Mouse (Mus musculus) forebrain, embryonic 13.5 days (tissue): ENCODE measurements around the gene Fbxl2. TPM values are rescaled to one million over a fixed set of nuclear protein-coding genes. Genes with fewer than 3 reads are reported as not detected.

Experiments
- ATAC-seq: fragments of 200-750 bp; cut with Nextera tagmentation; 2 replicates; pipeline ENCODE4 v1.8.0; 2017
- H3K27ac ChIP-seq: fragments of 300-500 bp; sonication (generic); 2 replicates; pipeline ENCODE4 v1.5.1; 2015; ENCODE audit warnings: inconsistent platforms, mild to moderate bottlenecking, moderate library complexity
- H3K27me3 ChIP-seq: fragments of 300-500 bp; sonication (generic); 2 replicates; pipeline ENCODE4 v1.6.1; 2015; ENCODE audit warnings: mild to moderate bottlenecking, inconsistent platforms
- H3K36me3 ChIP-seq: fragments of 300-500 bp; sonication (generic); 2 replicates; pipeline ENCODE4 v1.6.1; 2015; ENCODE audit warnings: mild to moderate bottlenecking, inconsistent platforms; ENCODE audit not compliant: poor library complexity, severe bottlenecking
- H3K4me1 ChIP-seq: fragments of 300-500 bp; sonication (generic); 2 replicates; pipeline ENCODE4 v1.6.1; 2015; ENCODE audit warnings: inconsistent platforms
- H3K4me2 ChIP-seq: fragments of 300-500 bp; sonication (generic); 2 replicates; pipeline ENCODE4 v1.6.1; 2015; ENCODE audit warnings: inconsistent platforms, mild to moderate bottlenecking, moderate library complexity
- H3K4me3 ChIP-seq: fragments of 300-500 bp; sonication (generic); 2 replicates; pipeline ENCODE4 v1.5.1; 2015; ENCODE audit warnings: mild to moderate bottlenecking, inconsistent platforms
- H3K9ac ChIP-seq: fragments of 300-500 bp; sonication (generic); 2 replicates; pipeline ENCODE4 v1.6.1; 2015; ENCODE audit warnings: mild to moderate bottlenecking, inconsistent platforms
- H3K9me3 ChIP-seq: fragments of 300-500 bp; sonication (generic); replicated peaks from 2 replicates; pipeline ENCODE4 v1.6.1; 2016; ENCODE audit warnings: inconsistent platforms
- WGBS: fragments of 180-500 bp; shearing (Covaris S2); methylation state at CpG from one replicate; pipeline ENCODE4 v1.1.7; 2015; 5-methylcytosine and 5-hydroxymethylcytosine counted together
- polyA plus RNA-seq: library from polyadenylated mRNA; unstranded; fragments of >200 nt; fragmentation: Nextera tagmentation; extraction: Ambion mirVana; gene quantifications from 2 replicates; pipeline ENCODE4 v1.2.1, GENCODE M21; 2015

Fbxl2 gene
- polyA plus RNA-seq, 1 experiment from 2014 or later = 13.3 TPM

GRCm38 (mm10) chr9:113966838-113967237 is 79.2 kb downstream of the Fbxl2 start:
- 94% methylated on average over 4 of the region's 4 CpGs for WGBS
- H3K27ac ChIP-seq = no peak overlapping the region
- no peak for ATAC-seq

GRCm38 (mm10) chr9:113964415-113964814 is 81.6 kb downstream of the Fbxl2 start:
- H3K27ac ChIP-seq = no peak overlapping the region
- H3K9ac ChIP-seq = no peak overlapping the region
- H3K27me3 ChIP-seq = no peaks in the 10 kb centered on the region
- no peak overlapping the region for H3K4me3 ChIP-seq
- no peak overlapping the region for H3K4me2 ChIP-seq
- H3K4me1 ChIP-seq = peaks cover 6% of the 10 kb centered on the region; the same call in 1 of the 2 replicates
- H3K36me3 ChIP-seq = peaks cover 92% of the 10 kb centered on the region
- ATAC-seq = no peak
- no peaks in the 10 kb centered on the region for H3K9me3 ChIP-seq
- 94% methylated on average over 8 of the region's 8 CpGs for WGBS

More at GRCm38 (mm10) chr9:113966838-113967237, 79.2 kb downstream of the Fbxl2 start:
- peaks cover 94% of the 10 kb centered on the region for H3K36me3 ChIP-seq
- no peaks in the 10 kb centered on the region for H3K9me3 ChIP-seq
- H3K9ac ChIP-seq = no peak overlapping the region
- H3K4me3 ChIP-seq = no peak overlapping the region
- H3K4me2 ChIP-seq = no peak overlapping the region
- H3K27me3 ChIP-seq = no peaks in the 10 kb centered on the region
- H3K4me1 ChIP-seq = no peaks in the 10 kb centered on the region

DNA sequence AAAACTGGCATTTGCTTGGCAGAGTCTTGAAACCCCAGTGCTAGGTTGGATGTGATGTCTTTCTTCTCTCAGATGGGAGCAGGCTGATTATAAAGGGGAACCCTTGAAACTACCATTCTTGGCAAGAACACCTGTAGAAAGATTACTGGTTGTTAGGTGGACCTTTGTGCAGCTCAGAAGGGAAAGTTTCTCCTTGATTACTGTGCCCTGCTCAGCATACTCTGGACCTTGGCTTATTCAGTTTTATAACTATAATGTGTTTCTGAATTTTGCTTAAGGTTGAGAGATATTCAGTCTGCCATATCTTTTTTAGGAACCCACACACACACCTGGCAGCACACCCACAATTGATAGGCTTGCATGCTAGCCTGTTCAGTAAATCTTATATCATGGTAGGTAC is 82.3 kb downstream of the Fbxl2 start:
- Histone ChIP-seq H3K4me3 (no peak overlapping the region), H3K27me3 (no peaks in the 10 kb centered on the region), H3K4me1 (peaks cover 6% of the 10 kb centered on the region; the same call in 1 of the 2 replicates), H3K9ac (no peak overlapping the region), H3K36me3 (peaks cover 92% of the 10 kb centered on the region), H3K27ac (no peak overlapping the region), H3K4me2 (no peak overlapping the region), H3K9me3 (no peaks in the 10 kb centered on the region)
- no peak for ATAC-seq

GRCm38 (mm10) chr9:113957777-113958176 is 88.2 kb downstream of the Fbxl2 start:
- H3K4me3 ChIP-seq = no peak overlapping the region
- H3K27me3 ChIP-seq = no peaks in the 10 kb centered on the region
- H3K9me3 ChIP-seq = no peaks in the 10 kb centered on the region
- no peak for ATAC-seq
- no peak overlapping the region for H3K4me2 ChIP-seq
- peaks cover 63% of the 10 kb centered on the region for H3K36me3 ChIP-seq
- WGBS = 95% methylated on average over 4 of the region's 4 CpGs
- no peak overlapping the region for H3K27ac ChIP-seq
- H3K4me1 ChIP-seq = peaks cover 6% of the 10 kb centered on the region; the same call in 1 of the 2 replicates
- H3K9ac ChIP-seq = no peak overlapping the region

- Histone ChIP-seq H3K4me2 (no peak overlapping the region), H3K36me3 (peaks cover 49% of the 10 kb centered on the region), H3K9ac (no peak overlapping the region), H3K4me3 (no peak overlapping the region), H3K4me1 (no peaks in the 10 kb centered on the region), H3K27ac (no peak overlapping the region), H3K27me3 (no peaks in the 10 kb centered on the region), H3K9me3 (no peaks in the 10 kb centered on the region)
- WGBS = 83% methylated on average over 1 of the region's 1 CpGs
- ATAC-seq = no peak
These were observed 98.8 kb downstream of the Fbxl2 start for GRCm38 (mm10) chr9:113947216-113947615.

DNA sequence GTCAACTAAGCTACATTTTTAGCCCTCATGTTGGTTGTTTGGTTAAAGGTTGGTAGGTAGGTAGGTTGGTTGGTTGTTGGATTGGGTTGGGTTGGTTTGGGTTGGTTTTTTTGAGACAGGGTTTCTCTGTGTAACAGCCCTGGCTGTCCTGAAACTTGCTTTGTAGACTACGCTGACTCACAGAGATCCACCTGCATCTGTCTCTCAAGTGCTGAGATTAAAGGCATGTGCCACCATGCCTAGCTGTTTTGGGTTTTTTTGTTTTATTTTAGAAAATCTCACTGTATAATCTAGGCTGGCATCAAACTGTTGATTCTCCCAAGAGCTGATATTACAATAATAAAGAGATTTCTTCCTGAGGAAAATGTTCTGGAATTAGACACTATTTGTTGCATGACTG is 102.6 kb downstream of the Fbxl2 start:
- peaks cover 34% of the 10 kb centered on the region for H3K36me3 ChIP-seq
- WGBS = 97% methylated on average over 1 of the region's 1 CpGs

DNA sequence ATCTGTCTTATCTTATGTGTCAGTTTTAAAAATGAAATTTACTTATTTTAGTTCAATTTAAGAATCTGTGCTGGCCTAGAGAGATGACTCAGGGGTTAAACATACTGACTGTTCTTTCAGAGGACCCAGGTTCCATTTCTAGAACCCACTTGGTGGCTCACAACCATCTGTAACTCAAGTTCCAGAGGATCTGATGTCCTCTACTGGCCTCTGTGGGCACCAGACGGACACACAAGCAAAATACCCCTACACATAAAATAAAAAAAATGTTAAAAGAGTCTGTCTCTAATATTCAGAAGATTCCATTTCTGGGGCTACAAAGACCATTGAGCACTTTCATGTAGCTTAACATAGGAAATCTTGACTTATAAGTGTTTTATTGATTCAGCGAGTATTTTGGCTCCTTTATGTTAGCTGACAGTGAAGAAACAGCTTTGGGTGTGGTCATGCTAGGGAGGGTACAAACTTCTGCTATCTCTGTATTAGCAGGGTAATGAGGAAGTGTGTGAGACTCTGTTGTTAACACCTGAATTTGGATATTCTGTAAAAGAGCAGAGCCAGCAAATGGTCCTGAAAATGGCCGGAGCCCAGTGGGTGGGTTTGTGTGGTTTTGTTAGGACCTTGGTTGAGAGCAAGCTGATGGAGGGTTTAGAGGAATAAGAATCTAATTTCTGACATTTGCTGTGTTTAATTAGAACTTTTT is 104.7 kb downstream of the Fbxl2 start:
- Histone ChIP-seq H3K9me3 (no peaks in the 10 kb centered on the region), H3K9ac (no peak overlapping the region), H3K36me3 (peaks cover 15% of the 10 kb centered on the region), H3K27ac (no peak overlapping the region), H3K27me3 (no peaks in the 10 kb centered on the region), H3K4me1 (peaks cover 10% of the 10 kb centered on the region), H3K4me2 (no peak overlapping the region), H3K4me3 (no peak overlapping the region)
- ATAC-seq = no peak
- WGBS = 96% methylated on average over 3 of the region's 3 CpGs

More for the DNA sequence above, 102.6 kb downstream of the Fbxl2 start:
- H3K9me3 ChIP-seq = no peaks in the 10 kb centered on the region
- H3K4me2 ChIP-seq = no peak overlapping the region
- no peak for ATAC-seq
- H3K4me3 ChIP-seq = no peak overlapping the region
- no peaks in the 10 kb centered on the region for H3K27me3 ChIP-seq
- no peak overlapping the region for H3K27ac ChIP-seq
- no peak overlapping the region for H3K9ac ChIP-seq
- H3K4me1 ChIP-seq = peaks cover 10% of the 10 kb centered on the region

DNA sequence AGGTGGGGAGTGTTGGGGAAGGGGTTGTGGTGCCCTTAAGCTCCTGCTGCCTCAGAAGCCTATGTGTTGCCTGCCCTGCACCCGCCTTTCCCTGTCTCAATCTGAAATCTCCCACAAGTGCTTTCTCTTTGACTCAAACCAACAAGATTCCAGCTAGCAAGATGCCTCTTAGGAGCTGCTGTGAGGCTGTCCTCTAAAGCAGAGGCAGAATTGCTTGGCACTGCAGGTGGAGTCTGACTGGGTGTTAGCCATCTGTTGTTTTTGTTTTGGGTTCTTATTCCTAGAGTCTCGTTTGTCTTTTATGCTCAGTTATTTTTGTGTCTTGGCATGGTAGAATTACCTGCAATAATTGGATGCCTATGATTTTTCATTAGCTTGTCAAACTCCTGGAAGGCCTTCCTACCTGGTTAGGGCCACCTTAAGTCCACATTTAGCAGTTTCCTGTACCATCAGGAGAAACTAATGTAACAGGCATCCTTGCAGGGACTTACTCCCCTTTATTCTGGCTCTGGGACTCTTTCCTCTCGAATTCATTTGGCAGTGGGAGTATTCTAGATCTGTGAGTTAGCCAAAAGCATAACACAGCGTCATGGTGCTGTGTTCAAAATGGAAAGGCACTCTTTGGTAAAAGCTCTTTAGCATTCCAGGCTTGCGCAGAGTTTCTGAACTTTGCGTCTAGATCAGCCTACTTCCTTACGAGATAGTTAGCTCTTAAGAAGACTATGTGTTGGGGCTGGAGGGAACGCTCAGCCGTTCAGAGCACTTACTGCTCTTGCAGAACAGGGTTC is 106.7 kb downstream of the Fbxl2 start:
- no peak for ATAC-seq
- H3K27me3 ChIP-seq = no peaks in the 10 kb centered on the region
- H3K36me3 ChIP-seq = no peaks in the 10 kb centered on the region
- H3K4me1 ChIP-seq = peaks cover 23% of the 10 kb centered on the region
- WGBS = 82% methylated on average over 9 of the region's 9 CpGs
- H3K4me2 ChIP-seq = no peak overlapping the region
- no peak overlapping the region for H3K9ac ChIP-seq
- H3K9me3 ChIP-seq = no peaks in the 10 kb centered on the region
- no peak overlapping the region for H3K4me3 ChIP-seq
- peak overlapping the region; percentile 41; the same call in 1 of the 2 replicates for H3K27ac ChIP-seq

DNA sequence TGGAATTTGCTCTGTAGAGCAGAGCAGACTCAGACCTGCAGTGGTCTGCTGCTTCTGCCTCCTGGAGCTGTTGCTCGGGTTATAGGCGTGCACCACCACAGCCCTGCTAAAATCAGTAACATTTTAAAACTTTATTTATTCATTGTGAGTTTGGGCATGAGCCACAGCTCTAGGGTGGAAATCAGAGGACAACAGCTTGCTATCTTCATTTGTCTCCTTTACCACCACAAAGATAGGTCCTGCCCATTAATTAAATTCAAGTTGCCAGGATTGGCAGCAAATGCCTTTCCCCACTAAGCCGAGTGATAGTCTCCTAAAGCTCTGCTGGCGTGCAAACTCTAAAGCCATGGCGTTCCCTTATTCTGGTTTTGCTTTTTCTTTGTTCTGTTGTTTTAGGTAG is 110.4 kb downstream of the Fbxl2 start:
- no peaks in the 10 kb centered on the region for H3K27me3 ChIP-seq
- H3K4me1 ChIP-seq = peaks cover 43% of the 10 kb centered on the region
- no peak overlapping the region for H3K9ac ChIP-seq
- no peak overlapping the region for H3K27ac ChIP-seq
- 78% methylated on average over 5 of the region's 5 CpGs for WGBS
- ATAC-seq = no peak
- no peaks in the 10 kb centered on the region for H3K9me3 ChIP-seq
- no peak overlapping the region for H3K4me2 ChIP-seq
- H3K36me3 ChIP-seq = no peaks in the 10 kb centered on the region
- no peak overlapping the region for H3K4me3 ChIP-seq

DNA sequence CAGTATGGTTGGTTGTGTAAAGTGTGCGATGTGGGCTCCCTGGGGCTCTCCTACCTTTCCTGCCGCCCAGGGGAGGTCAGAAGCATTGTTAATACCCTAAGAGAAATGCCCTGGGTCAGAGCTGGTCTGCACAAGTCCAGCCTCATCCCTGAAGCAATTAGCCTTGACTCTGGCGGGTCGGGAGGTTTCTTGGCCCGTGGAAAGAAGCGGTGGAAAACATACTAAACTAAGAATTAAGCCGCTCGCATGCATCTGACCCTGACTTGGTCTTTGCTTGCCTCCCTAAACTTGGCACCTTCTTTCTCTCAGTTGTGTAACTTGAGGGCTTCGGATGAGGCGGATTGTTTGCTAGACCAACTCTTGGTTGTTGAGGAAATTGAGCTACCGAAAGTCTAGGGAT is 113.5 kb downstream of the Fbxl2 start:
- peak overlapping the region; percentile 97 for H3K4me3 ChIP-seq
- H3K27me3 ChIP-seq = no peaks in the 10 kb centered on the region
- ATAC-seq = no peak
- H3K9me3 ChIP-seq = no peaks in the 10 kb centered on the region
- 26% methylated on average over 11 of the region's 11 CpGs for WGBS
- H3K27ac ChIP-seq = no peak overlapping the region
- no peaks in the 10 kb centered on the region for H3K36me3 ChIP-seq
- H3K4me2 ChIP-seq = peak overlapping the region; percentile 96
- peaks cover 33% of the 10 kb centered on the region for H3K4me1 ChIP-seq
- H3K9ac ChIP-seq = peak overlapping the region; percentile 96

DNA sequence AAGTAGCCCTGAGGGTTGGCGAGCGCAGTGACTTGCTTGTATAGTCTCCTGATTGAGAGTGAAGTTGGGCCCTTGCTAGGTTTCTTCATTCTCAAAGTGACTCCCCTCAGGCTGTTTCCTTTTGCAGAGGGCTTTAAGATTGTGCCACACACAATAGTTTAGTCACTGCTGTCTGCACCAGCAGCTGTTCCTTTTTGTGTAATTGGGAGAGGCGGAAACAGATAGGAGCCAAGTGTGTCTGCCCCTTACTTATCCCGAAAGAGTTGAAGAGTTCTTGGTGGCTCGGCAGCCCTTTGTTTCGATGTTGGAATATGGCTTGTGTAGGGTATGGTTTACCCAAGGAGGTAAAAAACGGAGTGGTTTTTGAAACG is 113.9 kb downstream of the Fbxl2 start:
- no peaks in the 10 kb centered on the region for H3K36me3 ChIP-seq
- H3K27ac ChIP-seq = peak overlapping the region; percentile 83
- ATAC-seq = no peak
- peak overlapping the region; percentile 96 for H3K4me2 ChIP-seq
- H3K9ac ChIP-seq = peak overlapping the region; percentile 96
- WGBS = 2% methylated on average over 8 of the region's 8 CpGs
- no peaks in the 10 kb centered on the region for H3K27me3 ChIP-seq
- no peaks in the 10 kb centered on the region for H3K9me3 ChIP-seq
- H3K4me1 ChIP-seq = peaks cover 33% of the 10 kb centered on the region
- peak overlapping the region; percentile 97 for H3K4me3 ChIP-seq

GRCm38 (mm10) chr9:113931375-113932099 is 114.5 kb downstream of the Fbxl2 start:
- under 1% methylated on average over 57 of the region's 91 CpGs for WGBS
- H3K27ac ChIP-seq = peak overlapping the region; percentile 83
- H3K36me3 ChIP-seq = no peaks in the 10 kb centered on the region
- H3K9me3 ChIP-seq = no peaks in the 10 kb centered on the region
- ATAC-seq = 0 out of 2 replicates have a peak, but pooled peaks have one; percentile 7
- peak overlapping the region; percentile 96 for H3K9ac ChIP-seq
- H3K27me3 ChIP-seq = no peaks in the 10 kb centered on the region
- peak overlapping the region; percentile 96 for H3K4me2 ChIP-seq
- H3K4me3 ChIP-seq = peak overlapping the region; percentile 97
- peaks cover 33% of the 10 kb centered on the region for H3K4me1 ChIP-seq
